Mouse (Mus musculus) forebrain, embryonic 10.5 days (tissue): ENCODE measurements at regions not wholly inside any gene's neighbourhood (a gene's known extent, or its start where the extent isn't known, plus 50 kb on each side); places are given as distances from the start of the nearest gene placed in this dataset.
A peak's percentile ranks its signal among the peaks of the same experiment; 100 is the strongest.

Experiments used
- DNase-seq: peaks from one replicate; pipeline ENCODE4 v3.0.0-alpha.2; 2017; ENCODE audit warnings: low spot score; ENCODE audit errors: extremely low spot score
- H3K27ac ChIP-seq: fragments of 300-500 bp; sonication (generic); 2 replicates; pipeline ENCODE4 v1.5.1; 2016; ENCODE audit warnings: mild to moderate bottlenecking
- H3K27me3 ChIP-seq: fragments of 300-500 bp; sonication (generic); 2 replicates; pipeline ENCODE4 v1.6.1; 2016; ENCODE audit warnings: mild to moderate bottlenecking; ENCODE audit not compliant: poor library complexity, severe bottlenecking
- H3K36me3 ChIP-seq: fragments of 300-500 bp; sonication (generic); replicated peaks from 2 replicates; pipeline ENCODE4 v1.6.1; 2016; ENCODE audit warnings: mild to moderate bottlenecking, moderate library complexity
- H3K4me1 ChIP-seq: fragments of 300-500 bp; sonication (generic); 2 replicates; pipeline ENCODE4 v1.6.1; 2016
- H3K4me3 ChIP-seq: fragments of 300-500 bp; sonication (generic); 2 replicates; pipeline ENCODE4 v1.5.1; 2016; ENCODE audit warnings: mild to moderate bottlenecking, moderate library complexity
- H3K9me3 ChIP-seq: fragments of 300-500 bp; sonication (generic); 2 replicates; pipeline ENCODE4 v1.6.1; 2016; ENCODE audit warnings: mild to moderate bottlenecking, moderate library complexity
- WGBS: fragments of 180-500 bp; shearing (Covaris S2); methylation state at CpG from one replicate; pipeline ENCODE4 v1.1.7; 2016; 5-methylcytosine and 5-hydroxymethylcytosine counted together

DNA sequence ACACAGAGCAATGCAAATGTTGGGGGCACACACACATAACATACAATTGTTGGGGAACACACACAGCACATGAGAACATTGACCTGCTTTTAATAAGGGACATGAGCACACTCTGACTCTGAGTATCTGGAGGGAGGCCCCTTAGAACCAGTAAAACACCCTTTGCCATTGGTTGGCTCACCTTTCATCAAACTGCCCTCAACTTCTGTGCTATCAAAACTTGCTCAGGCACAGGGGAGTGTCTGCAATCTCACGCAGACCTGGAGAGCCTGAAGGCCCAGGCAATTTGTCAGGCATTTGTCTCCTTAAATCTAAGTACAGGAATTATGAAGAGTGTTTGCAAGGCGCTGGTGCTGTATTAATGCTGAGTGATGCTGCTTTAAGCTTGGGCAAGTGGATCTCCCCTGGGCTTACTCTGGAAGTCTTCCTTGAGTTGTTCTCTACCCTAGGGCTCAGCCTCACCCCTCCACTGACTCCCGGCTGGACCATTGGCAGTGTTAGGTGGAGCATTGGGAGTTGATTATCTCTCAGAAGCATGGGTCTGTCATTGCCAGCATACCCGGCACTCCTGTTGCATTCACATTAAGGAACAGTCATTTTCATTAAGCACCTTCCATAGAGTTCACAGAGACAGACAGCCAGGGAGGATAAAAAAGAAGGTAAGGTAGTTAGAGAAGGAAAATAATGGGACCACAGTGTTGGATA is 235.7 kb upstream of the Runx1 start:
- H3K4me1 ChIP-seq = no peaks in the 10 kb centered on the region

DNA sequence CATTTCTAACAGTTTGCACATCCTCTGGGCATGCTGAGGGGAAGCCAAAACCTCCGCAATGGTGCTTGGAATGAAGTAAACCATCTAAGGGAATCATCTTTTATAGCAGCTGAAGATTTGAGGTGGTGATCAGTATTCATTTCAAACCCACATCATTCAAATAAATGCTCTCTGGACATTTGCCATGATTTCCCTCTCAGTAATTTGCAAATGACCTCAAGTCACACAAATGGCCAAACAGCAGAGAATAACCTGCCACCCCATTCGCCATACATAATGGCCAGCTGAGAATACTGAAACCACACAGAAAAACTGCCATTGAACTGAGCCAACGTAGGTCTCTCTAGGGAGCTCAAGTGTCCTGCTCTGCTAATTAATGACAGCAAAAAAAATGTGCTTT is 230.3 kb upstream of the Runx1 start:
- H3K4me1 ChIP-seq = no peaks in the 10 kb centered on the region
- no peak overlapping the region for H3K27ac ChIP-seq
- no peak for DNase-seq
- no peaks in the 10 kb centered on the region for H3K27me3 ChIP-seq
- H3K9me3 ChIP-seq = no peaks in the 10 kb centered on the region
- H3K4me3 ChIP-seq = no peak overlapping the region
- H3K36me3 ChIP-seq = no peaks in the 10 kb centered on the region
- 73% methylated on average over 3 of the region's 3 CpGs for WGBS

More for the DNA sequence above, 235.7 kb upstream of the Runx1 start:
- H3K4me3 ChIP-seq = no peak overlapping the region
- WGBS = 83% methylated on average over 4 of the region's 4 CpGs
- no peaks in the 10 kb centered on the region for H3K36me3 ChIP-seq
- no peaks in the 10 kb centered on the region for H3K9me3 ChIP-seq
- no peaks in the 10 kb centered on the region; the same call in 1 of the 2 replicates for H3K27me3 ChIP-seq
- H3K27ac ChIP-seq = no peak overlapping the region
- no peak for DNase-seq

DNA sequence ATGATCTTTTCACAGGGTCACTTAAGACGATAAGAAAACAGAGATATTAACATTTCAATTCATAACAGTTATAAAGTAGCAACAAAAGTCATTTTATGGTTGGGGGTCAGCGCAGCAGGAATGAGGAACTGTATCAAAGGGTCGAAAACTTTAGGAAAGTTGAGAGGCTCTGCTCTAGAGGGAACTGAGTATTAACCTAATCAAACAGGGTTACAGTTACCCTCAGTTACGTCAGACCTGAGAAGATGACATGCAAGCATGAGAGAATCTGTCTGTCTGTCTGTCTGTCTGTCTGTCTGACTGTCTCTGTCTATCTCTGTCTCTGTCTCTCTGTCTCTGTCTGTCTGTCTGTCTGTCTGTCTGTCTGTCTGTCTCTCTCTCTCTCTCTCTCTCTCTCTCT is 229.6 kb upstream of the Runx1 start:
- Histone ChIP-seq H3K4me3 (no peak overlapping the region), H3K27ac (no peak overlapping the region), H3K4me1 (no peaks in the 10 kb centered on the region), H3K36me3 (no peaks in the 10 kb centered on the region), H3K27me3 (no peaks in the 10 kb centered on the region), H3K9me3 (no peaks in the 10 kb centered on the region)
- 95% methylated on average over 4 of the region's 4 CpGs for WGBS
- no peak for DNase-seq

DNA sequence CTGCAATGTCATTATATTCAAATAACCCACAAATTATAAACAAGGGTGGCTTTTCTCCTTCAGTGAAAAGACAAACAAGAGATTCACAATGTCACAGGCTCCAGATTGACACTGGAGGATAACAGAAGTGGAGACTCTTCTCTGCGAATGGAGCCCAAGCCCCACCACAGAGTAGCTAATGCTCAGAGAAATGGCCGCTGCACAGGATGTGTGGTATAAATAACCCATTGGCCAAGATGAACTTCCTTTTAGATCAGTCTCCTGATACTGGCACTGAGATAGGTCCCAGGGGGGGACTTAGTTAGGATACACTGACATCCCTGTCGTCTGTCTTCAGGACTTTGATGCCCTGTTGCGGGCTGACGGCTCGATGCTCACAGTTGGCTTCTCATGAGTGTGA is 225.3 kb upstream of the Runx1 start:
- 93% methylated on average over 6 of the region's 6 CpGs for WGBS
- Histone ChIP-seq H3K4me1 (no peaks in the 10 kb centered on the region), H3K27ac (no peak overlapping the region), H3K36me3 (no peaks in the 10 kb centered on the region), H3K9me3 (no peaks in the 10 kb centered on the region), H3K4me3 (no peak overlapping the region), H3K27me3 (no peaks in the 10 kb centered on the region)
- no peak for DNase-seq

DNA sequence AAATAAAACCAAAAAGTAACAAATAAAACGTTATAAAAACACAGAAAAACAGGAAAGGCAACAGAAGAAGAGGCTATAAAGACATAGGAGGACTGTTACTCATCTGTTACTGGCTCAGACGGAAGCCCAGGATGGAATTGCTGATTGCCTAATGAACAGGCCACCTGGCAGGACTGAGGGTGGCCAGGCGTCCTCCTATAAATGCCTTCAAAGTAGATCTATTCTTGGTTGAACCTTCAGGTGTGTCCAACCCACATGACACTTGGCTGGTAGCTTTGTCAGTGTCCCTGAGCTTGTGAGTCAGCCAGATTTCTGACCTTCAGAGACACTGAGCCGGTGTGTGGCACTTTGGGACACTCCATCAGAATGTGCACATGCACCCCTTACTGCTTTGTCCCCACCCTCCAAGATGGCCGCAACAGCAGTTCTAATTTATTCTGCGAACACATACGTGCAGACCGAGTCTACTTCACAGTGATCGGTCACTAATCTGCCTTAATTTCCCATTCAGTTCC is 222.5 kb upstream of the Runx1 start:
- Histone ChIP-seq H3K4me1 (peaks cover under 1% of the 10 kb centered on the region; the same call in 1 of the 2 replicates), H3K36me3 (no peaks in the 10 kb centered on the region), H3K27ac (no peak overlapping the region), H3K4me3 (no peak overlapping the region), H3K27me3 (no peaks in the 10 kb centered on the region), H3K9me3 (no peaks in the 10 kb centered on the region)
- DNase-seq = no peak
- 85% methylated on average over 9 of the region's 9 CpGs for WGBS

DNA sequence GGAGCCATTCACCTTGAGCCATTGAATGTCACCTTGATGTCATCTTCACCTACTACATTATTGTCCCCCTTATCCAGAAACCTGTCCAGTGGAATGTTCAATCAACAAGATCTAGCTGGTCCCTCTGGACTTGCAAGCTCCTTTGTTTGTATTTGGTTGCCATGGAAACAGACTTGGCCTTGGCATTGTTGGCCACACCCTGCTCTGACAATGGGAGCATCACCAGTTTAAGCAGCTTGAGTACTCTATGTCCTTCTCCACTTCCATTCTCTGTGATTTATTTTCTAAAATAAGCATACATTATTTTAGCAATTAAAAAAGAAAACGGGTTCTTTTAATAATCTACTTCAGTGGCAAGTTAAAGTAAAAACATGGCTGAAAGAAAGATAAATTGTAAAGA is 221.6 kb upstream of the Runx1 start:
- Histone ChIP-seq H3K36me3 (no peaks in the 10 kb centered on the region), H3K27ac (no peak overlapping the region), H3K27me3 (no peaks in the 10 kb centered on the region), H3K4me3 (no peak overlapping the region), H3K4me1 (peaks cover 10% of the 10 kb centered on the region), H3K9me3 (no peaks in the 10 kb centered on the region)
- DNase-seq = no peak
- WGBS = 72% methylated on average over 1 of the region's 1 CpGs

DNA sequence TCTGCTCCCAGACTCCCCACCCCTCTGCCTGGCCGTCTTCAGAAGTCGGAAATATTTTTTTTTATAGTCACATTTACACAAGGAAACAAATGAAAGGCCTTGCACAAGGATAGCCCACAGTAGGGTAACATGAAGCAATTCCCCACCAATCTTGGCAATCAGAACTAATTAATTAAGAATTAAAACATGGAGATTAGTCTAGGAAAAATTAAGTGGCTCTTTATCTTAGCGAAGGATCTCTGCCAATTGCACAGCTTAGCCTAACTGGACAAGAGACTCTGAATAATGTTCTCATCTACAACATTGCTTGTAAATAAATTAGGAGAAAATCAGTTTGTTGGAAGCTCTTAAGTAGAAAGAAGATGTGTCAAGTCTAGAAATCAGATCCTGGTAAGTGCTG is 220.3 kb upstream of the Runx1 start:
- no peaks in the 10 kb centered on the region for H3K9me3 ChIP-seq
- H3K4me1 ChIP-seq = peaks cover 18% of the 10 kb centered on the region
- H3K4me3 ChIP-seq = no peak overlapping the region
- H3K36me3 ChIP-seq = no peaks in the 10 kb centered on the region
- no peak overlapping the region for H3K27ac ChIP-seq
- no peaks in the 10 kb centered on the region for H3K27me3 ChIP-seq
- WGBS = 90% methylated on average over 3 of the region's 3 CpGs
- no peak for DNase-seq

DNA sequence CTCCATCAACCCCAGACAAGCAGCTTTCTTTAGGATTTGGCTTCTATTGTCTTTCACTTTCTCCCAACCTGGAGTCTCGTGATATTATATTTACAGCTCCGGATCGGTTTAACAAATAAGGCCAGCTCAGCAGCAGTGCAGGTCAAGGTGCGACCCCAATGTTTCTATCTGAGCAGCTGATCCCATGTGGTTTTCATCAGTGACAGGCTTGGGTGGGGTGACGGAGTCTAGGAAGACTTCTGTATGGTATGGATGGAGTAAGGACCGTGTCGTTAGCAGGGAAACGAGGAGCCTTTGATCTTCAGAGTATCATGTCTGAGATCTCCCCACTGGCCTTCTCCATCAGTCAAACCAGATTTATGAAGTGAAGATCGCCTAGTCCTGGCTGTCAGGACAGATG is 217.4 kb upstream of the Runx1 start:
- 65% methylated on average over 9 of the region's 9 CpGs for WGBS
- H3K4me1 ChIP-seq = peaks cover 18% of the 10 kb centered on the region
- no peaks in the 10 kb centered on the region for H3K36me3 ChIP-seq
- H3K27me3 ChIP-seq = no peaks in the 10 kb centered on the region
- DNase-seq = no peak
- 0 out of 2 replicates have a peak overlapping the region, but pooled peaks have one; percentile 25 for H3K27ac ChIP-seq
- no peak overlapping the region for H3K4me3 ChIP-seq
- H3K9me3 ChIP-seq = no peaks in the 10 kb centered on the region; the same call in 1 of the 2 replicates

DNA sequence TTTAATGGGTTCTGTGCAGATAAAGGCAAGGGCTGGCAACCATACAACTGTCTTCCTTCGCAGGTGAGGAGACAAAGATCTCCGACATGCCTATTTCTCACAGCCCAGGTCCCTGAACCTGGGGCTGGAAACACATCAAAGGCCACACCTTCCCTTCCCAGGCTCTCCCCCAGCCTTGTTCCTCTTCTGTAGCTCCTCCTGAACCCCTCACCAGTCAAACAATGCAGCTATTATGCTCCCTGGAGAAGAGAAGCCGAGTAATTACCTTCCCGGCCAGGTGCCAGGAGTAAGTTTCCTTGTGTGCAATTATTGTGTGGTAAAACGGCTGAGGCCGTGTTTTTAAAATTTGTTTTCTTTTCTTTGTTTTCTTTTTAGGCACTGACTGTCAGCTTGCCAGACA is 217.0 kb upstream of the Runx1 start:
- H3K27ac ChIP-seq = peak overlapping the region; percentile 25; the same call in 1 of the 2 replicates

DNA sequence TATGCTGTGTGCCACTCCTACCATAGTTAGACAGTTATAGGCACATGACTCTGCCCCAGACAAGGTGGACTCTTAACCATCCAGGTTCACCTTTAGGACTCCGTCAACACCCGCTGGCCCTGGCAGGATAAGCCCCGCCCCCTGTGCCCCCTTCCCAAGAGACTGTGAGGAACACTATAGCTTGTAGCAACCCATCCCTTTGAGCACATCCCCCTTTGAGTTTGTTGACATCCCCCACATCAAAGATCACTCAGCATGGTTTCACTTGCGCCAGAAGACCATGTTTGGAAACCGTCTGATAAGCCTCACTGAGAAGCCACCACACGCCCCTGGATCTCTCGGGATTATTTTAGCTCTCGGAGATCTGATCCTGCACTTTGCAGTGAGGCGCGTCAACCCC is 216.5 kb upstream of the Runx1 start:
- WGBS = 74% methylated on average over 10 of the region's 10 CpGs
- no peaks in the 10 kb centered on the region for H3K27me3 ChIP-seq
- DNase-seq = no peak
- peaks cover 18% of the 10 kb centered on the region for H3K4me1 ChIP-seq
- no peak overlapping the region for H3K27ac ChIP-seq
- no peak overlapping the region for H3K4me3 ChIP-seq
- no peaks in the 10 kb centered on the region; the same call in 1 of the 2 replicates for H3K9me3 ChIP-seq
- no peaks in the 10 kb centered on the region for H3K36me3 ChIP-seq

More for the DNA sequence above, 217.0 kb upstream of the Runx1 start:
- 47% methylated on average over 6 of the region's 6 CpGs for WGBS
- no peak for DNase-seq
- Histone ChIP-seq H3K9me3 (no peaks in the 10 kb centered on the region; the same call in 1 of the 2 replicates), H3K36me3 (no peaks in the 10 kb centered on the region), H3K4me3 (no peak overlapping the region), H3K4me1 (peaks cover 18% of the 10 kb centered on the region), H3K27me3 (no peaks in the 10 kb centered on the region)

DNA sequence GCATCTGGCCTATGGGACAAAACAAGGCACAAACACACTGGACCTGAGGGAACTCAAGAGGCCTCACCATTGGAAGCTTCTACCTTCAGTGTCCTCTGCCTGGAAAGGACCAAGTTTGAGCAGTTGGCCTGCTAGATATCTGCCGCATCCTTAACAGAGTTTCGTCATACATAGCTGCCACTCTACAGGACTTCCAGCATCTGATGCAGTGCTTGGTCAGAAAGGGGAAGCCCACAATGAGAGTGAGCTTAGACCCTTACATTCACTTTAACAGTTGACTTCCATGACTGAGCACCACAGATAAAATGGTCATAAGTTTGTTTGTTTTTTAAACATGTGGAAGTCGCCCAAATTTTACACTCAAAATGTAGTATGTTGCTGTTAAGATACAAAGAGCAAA is 215.9 kb upstream of the Runx1 start:
- no peaks in the 10 kb centered on the region for H3K36me3 ChIP-seq

DNA sequence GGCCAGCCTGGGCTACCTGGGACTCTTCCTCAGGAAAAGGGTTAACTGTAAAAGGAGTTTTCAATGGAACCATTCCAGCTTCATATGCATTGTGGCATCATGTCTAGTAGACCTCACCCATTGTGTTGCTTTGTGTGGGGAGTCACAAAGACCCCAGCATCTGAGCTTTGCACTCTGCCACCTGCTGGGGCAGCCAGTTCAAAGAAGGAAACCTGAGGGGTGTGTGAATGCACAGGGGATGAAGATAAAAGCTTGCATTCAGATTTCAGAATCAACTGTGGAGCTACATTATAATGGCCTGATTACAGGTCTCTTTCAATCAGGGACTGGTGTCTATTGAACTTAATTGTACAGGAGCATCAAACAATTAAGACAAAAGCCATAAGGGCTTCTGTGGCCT is 215.4 kb upstream of the Runx1 start:
- no peak overlapping the region for H3K27ac ChIP-seq
- H3K27me3 ChIP-seq = no peaks in the 10 kb centered on the region
- H3K4me3 ChIP-seq = no peak overlapping the region
- no peaks in the 10 kb centered on the region for H3K36me3 ChIP-seq
- no peak for DNase-seq
- H3K4me1 ChIP-seq = peaks cover 18% of the 10 kb centered on the region
- H3K9me3 ChIP-seq = no peaks in the 10 kb centered on the region; the same call in 1 of the 2 replicates

More for the DNA sequence above, 215.9 kb upstream of the Runx1 start:
- no peak for DNase-seq
- Histone ChIP-seq H3K4me1 (peaks cover 18% of the 10 kb centered on the region), H3K4me3 (no peak overlapping the region), H3K27me3 (no peaks in the 10 kb centered on the region), H3K27ac (no peak overlapping the region), H3K9me3 (no peaks in the 10 kb centered on the region; the same call in 1 of the 2 replicates)
- WGBS = 86% methylated on average over 3 of the region's 3 CpGs

DNA sequence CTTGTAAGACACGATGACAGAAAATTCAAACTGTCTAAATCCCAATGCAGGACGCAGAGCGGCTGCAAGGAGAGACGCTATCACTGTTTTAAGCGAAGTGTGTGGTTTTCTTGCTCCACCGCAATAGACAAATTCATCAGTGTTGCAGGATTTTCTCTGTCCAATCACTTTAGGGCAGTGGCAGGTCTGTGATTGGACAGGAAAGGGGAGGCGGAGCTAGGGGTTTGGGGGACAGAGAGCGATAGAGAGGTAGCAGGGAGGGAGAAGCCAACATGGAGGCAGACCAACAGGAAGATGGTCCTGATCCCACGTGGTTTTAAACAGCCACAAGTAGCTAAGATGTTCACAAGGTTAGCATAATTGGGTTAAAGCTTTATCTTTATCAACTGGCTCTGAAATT is 209.7 kb upstream of the Runx1 start:
- Histone ChIP-seq H3K27me3 (no peaks in the 10 kb centered on the region), H3K9me3 (no peaks in the 10 kb centered on the region; the same call in 1 of the 2 replicates), H3K4me3 (no peak overlapping the region), H3K27ac (no peak overlapping the region), H3K36me3 (no peaks in the 10 kb centered on the region), H3K4me1 (no peaks in the 10 kb centered on the region)
- WGBS = 90% methylated on average over 9 of the region's 9 CpGs
- no peak for DNase-seq
